Mouse (Mus musculus): ENCODE measurements around the gene Pik3r1. TPM values are rescaled to one million over a fixed set of nuclear protein-coding genes. Genes with fewer than 3 reads are reported as not detected.

Pik3r1 gene
- polyA plus RNA-seq (2012; rRNA removed; ENCODE audit: low replicate concordance) = 5.0 and 5.3 TPM in 2 replicates

DNA sequence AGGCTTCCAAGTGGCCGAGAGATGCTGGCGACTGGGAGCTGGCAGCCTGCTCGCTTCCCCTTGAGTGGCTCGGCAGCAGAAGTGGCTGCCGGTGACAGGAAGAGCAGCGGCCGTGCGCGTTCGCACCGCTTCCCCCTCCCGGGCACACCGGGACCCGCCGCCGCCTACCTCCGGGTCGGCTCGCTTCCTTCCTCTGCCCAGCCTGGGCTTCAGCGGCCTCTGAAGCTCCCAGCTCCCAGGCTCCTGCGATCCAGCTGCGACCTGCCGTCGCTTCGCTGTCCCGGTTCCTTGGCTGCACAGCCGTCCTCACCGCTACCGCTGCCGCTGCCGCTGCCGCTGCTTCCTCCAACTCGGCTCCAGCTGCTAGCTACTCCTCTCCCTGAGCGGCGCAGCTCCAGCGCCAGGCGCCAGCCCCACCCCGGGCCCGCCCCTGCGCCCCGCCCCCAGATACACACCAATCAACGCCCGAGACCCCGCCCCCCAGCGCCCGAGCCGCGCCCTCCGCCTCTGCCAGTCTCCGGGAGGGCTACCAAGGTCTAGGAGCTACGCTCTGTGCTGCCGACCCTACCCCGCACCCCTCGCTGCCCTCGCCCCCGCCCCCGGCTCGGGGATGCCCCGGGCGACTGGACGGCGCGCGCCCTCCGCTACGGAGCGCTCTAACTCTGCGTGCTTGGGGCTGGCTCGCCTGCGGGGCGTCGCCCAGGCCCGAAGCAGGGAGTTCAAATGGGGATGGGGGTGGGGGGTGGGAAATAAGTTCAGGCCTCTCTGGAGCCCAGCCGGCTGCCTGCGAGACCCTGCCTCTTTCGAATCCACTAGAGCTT, at the start of gene Pik3r1:
Gene Pik3r1, minus strand, starts transcription at position 409 of the 821 bp plus-strand sequence.

